Mouse (Mus musculus) liver, embryonic 14.5 days (tissue): ENCODE data around the gene Znhit3.

ENCODE experiments used
- CTCF ChIP-seq: IDR thresholded peaks from 2 replicates; pipeline ENCODE4 v1.5.1; 2016; ENCODE audit warnings: antibody characterized with exemption, low read depth, control low read depth
- EP300 ChIP-seq: IDR thresholded peaks from 2 replicates; pipeline ENCODE4 v1.6.1; 2016; ENCODE audit warnings: antibody characterized with exemption, low read depth

- TF ChIP-seq CTCF (peak; percentile 80), EP300 (no peak)
Observed at GRCm38 (mm10) chr11:84919276-84919675, 3.1 kb upstream of the Znhit3 start.
